Mouse (Mus musculus) heart, embryonic 13.5 days (tissue): Measurements from ENCODE around the gene Oxa1l. TPM values are rescaled to one million over a fixed set of nuclear protein-coding genes. Genes with fewer than 3 reads are reported as not detected.

Experiments used
- ATAC-seq: fragments of 200-750 bp; cut with Nextera tagmentation; 2 replicates; pipeline ENCODE4 v1.8.0; 2017; ENCODE audit warnings: moderate TSS enrichment; ENCODE audit not compliant: insufficient number of reproducible peaks, low FRiP score, low TSS enrichment; ENCODE audit errors: extremely low read depth
- H3K27ac ChIP-seq: fragments of 300-500 bp; sonication (generic); replicated peaks from 2 replicates; pipeline ENCODE4 v1.5.1; 2015; ENCODE audit warnings: moderate library complexity, mild to moderate bottlenecking, inconsistent platforms
- H3K27me3 ChIP-seq: fragments of 300-500 bp; sonication (generic); replicated peaks from 2 replicates; pipeline ENCODE4 v1.6.1; 2015; ENCODE audit warnings: mild to moderate bottlenecking, inconsistent platforms
- H3K36me3 ChIP-seq: fragments of 300-500 bp; sonication (generic); 2 replicates; pipeline ENCODE4 v1.6.1; 2015; ENCODE audit warnings: mild to moderate bottlenecking, inconsistent platforms
- H3K4me1 ChIP-seq: fragments of 300-500 bp; sonication (generic); 2 replicates; pipeline ENCODE4 v1.6.1; 2015; ENCODE audit warnings: inconsistent platforms
- H3K4me2 ChIP-seq: fragments of 300-500 bp; sonication (generic); 2 replicates; pipeline ENCODE4 v1.6.1; 2015; ENCODE audit warnings: inconsistent platforms, mild to moderate bottlenecking, moderate library complexity
- H3K4me3 ChIP-seq: fragments of 300-500 bp; sonication (generic); 2 replicates; pipeline ENCODE4 v1.5.1; 2015; ENCODE audit warnings: moderate library complexity, mild to moderate bottlenecking, inconsistent platforms
- H3K9ac ChIP-seq: fragments of 300-500 bp; sonication (generic); 2 replicates; pipeline ENCODE4 v1.6.1; 2015; ENCODE audit warnings: inconsistent platforms, mild to moderate bottlenecking, moderate library complexity
- H3K9me3 ChIP-seq: fragments of 300-500 bp; sonication (generic); 2 replicates; pipeline ENCODE4 v1.6.1; 2016; ENCODE audit warnings: inconsistent platforms
- WGBS: fragments of 180-500 bp; shearing (Covaris S2); methylation state at CpG from one replicate; pipeline ENCODE4 v1.1.7; 2015; ENCODE audit warnings: mixed read lengths; 5-methylcytosine and 5-hydroxymethylcytosine counted together
- polyA plus RNA-seq: library from polyadenylated mRNA; unstranded; fragments of >200 nt; fragmentation: Nextera tagmentation; extraction: Ambion mirVana; gene quantifications from 2 replicates; pipeline ENCODE4 v1.2.1, GENCODE M21; 2015

Oxa1l gene
- polyA plus RNA-seq, 1 experiment from 2014 or later, result 49.4 TPM

- Histone ChIP-seq H3K4me1 (no peaks in the 10 kb centered on the region), H3K4me2 (no peak overlapping the region), H3K27me3 (no peaks in the 10 kb centered on the region), H3K36me3 (peaks cover 50% of the 10 kb centered on the region), H3K9ac (no peak overlapping the region), H3K4me3 (no peak overlapping the region), H3K9me3 (peaks cover 5% of the 10 kb centered on the region; the same call in 1 of the 2 replicates), H3K27ac (no peak overlapping the region)
- ATAC-seq, result no peak
- WGBS, result 93% methylated on average over 9 of the region's 9 CpGs
Observed at GRCm38 (mm10) chr14:54372923-54373322, 12.3 kb downstream of the Oxa1l start.

DNA sequence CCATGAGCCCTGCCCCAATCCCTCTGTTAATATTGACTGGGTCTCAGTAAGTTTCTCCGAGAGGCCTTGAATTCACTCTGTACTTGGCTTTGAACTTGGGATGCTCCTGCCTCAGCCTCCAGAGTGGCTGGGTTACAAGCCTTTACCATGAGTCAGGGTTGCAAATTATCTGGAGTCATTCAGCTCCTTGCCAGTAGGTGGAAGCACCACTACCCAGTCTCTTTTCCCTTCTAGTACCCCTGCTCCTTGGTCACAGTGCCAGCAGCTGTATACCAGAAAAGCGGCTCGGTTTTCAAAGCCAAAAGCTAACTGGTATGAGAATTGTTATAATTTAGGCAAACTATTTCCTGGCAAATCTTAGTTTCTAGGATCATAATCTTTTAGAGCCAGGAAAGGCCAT, 15.3 kb downstream of the Oxa1l start:
- no peak overlapping the region for H3K9ac ChIP-seq
- H3K4me1 ChIP-seq, result no peaks in the 10 kb centered on the region
- no peak overlapping the region for H3K4me3 ChIP-seq
- H3K36me3 ChIP-seq, result peaks cover 20% of the 10 kb centered on the region
- no peak for ATAC-seq
- peaks cover 5% of the 10 kb centered on the region; the same call in 1 of the 2 replicates for H3K9me3 ChIP-seq
- no peak overlapping the region for H3K27ac ChIP-seq
- WGBS, result 73% methylated on average over 3 of the region's 3 CpGs
- no peaks in the 10 kb centered on the region for H3K27me3 ChIP-seq
- no peak overlapping the region for H3K4me2 ChIP-seq

GRCm38 (mm10) chr14:54377166-54377565, 16.5 kb downstream of the Oxa1l start:
- Histone ChIP-seq H3K9me3 (no peaks in the 10 kb centered on the region), H3K27me3 (no peaks in the 10 kb centered on the region), H3K27ac (no peak overlapping the region), H3K4me1 (no peaks in the 10 kb centered on the region), H3K4me2 (no peak overlapping the region), H3K9ac (no peak overlapping the region), H3K4me3 (no peak overlapping the region), H3K36me3 (peaks cover 10% of the 10 kb centered on the region; the same call in 1 of the 2 replicates)
- ATAC-seq, result no peak
- WGBS, result 61% methylated on average over 6 of the region's 6 CpGs

GRCm38 (mm10) chr14:54379571-54379970, 18.9 kb downstream of the Oxa1l start:
- Histone ChIP-seq H3K4me3 (no peak overlapping the region), H3K4me2 (no peak overlapping the region), H3K27ac (no peak overlapping the region), H3K9me3 (no peaks in the 10 kb centered on the region), H3K4me1 (peaks cover 9% of the 10 kb centered on the region), H3K36me3 (no peaks in the 10 kb centered on the region), H3K27me3 (no peaks in the 10 kb centered on the region), H3K9ac (no peak overlapping the region)
- WGBS, result 79% methylated on average over 13 of the region's 13 CpGs
- ATAC-seq, result no peak

DNA sequence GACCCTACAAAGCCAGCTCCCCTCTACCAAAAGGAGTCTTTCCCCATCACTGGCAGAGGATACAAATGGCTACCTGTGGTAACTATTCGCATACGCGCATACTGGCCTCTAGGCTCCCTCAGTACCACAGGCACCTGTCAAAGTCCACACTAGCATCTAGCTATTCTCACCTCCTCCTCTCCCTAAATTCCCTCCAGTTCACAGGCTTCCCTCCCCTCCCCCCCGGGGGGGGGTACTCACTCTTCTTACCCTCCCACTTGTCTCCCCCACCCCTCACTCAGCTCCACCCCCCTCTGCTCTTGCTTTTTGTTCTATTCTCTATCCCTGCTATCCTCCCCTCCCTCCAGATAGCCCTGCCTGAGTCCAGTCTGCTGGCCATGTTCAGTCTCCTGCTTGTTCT, 20.0 kb downstream of the Oxa1l start:
- H3K36me3 ChIP-seq, result no peaks in the 10 kb centered on the region
- no peak overlapping the region for H3K27ac ChIP-seq
- H3K4me3 ChIP-seq, result no peak overlapping the region
- no peaks in the 10 kb centered on the region for H3K27me3 ChIP-seq
- no peak overlapping the region for H3K4me2 ChIP-seq
- no peak overlapping the region for H3K9ac ChIP-seq
- 81% methylated on average over 4 of the region's 4 CpGs for WGBS
- peaks cover 9% of the 10 kb centered on the region for H3K4me1 ChIP-seq
- ATAC-seq, result no peak
- no peaks in the 10 kb centered on the region for H3K9me3 ChIP-seq

- no peak overlapping the region for H3K9ac ChIP-seq
- no peak for ATAC-seq
- peaks cover 9% of the 10 kb centered on the region for H3K4me1 ChIP-seq
- WGBS, result 74% methylated on average over 10 of the region's 10 CpGs
- no peak overlapping the region for H3K4me3 ChIP-seq
- no peak overlapping the region for H3K4me2 ChIP-seq
- H3K27me3 ChIP-seq, result no peaks in the 10 kb centered on the region
- H3K27ac ChIP-seq, result no peak overlapping the region
- H3K36me3 ChIP-seq, result no peaks in the 10 kb centered on the region
- no peaks in the 10 kb centered on the region for H3K9me3 ChIP-seq
Observed at GRCm38 (mm10) chr14:54381816-54382215, 21.2 kb downstream of the Oxa1l start.

DNA sequence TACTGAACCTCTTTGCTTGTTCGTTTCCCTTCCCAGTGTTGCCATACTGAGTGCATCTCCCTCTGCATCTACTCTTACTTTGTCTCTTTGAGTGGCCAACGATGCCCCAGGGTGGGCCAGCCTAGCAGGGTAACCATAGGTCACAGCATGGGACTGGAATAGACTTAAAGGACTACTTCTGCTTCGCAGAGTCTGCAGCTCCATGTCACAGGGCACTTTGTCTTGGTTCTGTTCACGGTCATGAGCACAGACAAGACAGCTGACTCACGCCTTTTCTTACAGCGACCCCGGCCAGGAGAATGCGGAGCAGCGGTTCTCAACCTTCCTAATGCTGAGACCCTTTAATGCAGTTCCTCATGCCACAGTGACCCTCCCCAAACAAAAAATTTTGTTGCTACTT, 22.0 kb downstream of the Oxa1l start:
- H3K4me2 ChIP-seq, result no peak overlapping the region
- H3K9ac ChIP-seq, result no peak overlapping the region
- 78% methylated on average over 9 of the region's 9 CpGs for WGBS
- no peaks in the 10 kb centered on the region for H3K9me3 ChIP-seq
- no peaks in the 10 kb centered on the region for H3K36me3 ChIP-seq
- no peak overlapping the region for H3K27ac ChIP-seq
- H3K27me3 ChIP-seq, result no peaks in the 10 kb centered on the region
- no peak overlapping the region for H3K4me3 ChIP-seq
- H3K4me1 ChIP-seq, result peaks cover 9% of the 10 kb centered on the region
- no peak for ATAC-seq

GRCm38 (mm10) chr14:54383355-54383771, 22.7 kb downstream of the Oxa1l start:
- Histone ChIP-seq H3K4me3 (no peak overlapping the region), H3K27me3 (no peaks in the 10 kb centered on the region), H3K9ac (no peak overlapping the region), H3K27ac (no peak overlapping the region), H3K4me2 (no peak overlapping the region), H3K9me3 (no peaks in the 10 kb centered on the region), H3K4me1 (peaks cover 9% of the 10 kb centered on the region), H3K36me3 (no peaks in the 10 kb centered on the region)
- 51% methylated on average over 4 of the region's 4 CpGs for WGBS
- ATAC-seq, result no peak

DNA sequence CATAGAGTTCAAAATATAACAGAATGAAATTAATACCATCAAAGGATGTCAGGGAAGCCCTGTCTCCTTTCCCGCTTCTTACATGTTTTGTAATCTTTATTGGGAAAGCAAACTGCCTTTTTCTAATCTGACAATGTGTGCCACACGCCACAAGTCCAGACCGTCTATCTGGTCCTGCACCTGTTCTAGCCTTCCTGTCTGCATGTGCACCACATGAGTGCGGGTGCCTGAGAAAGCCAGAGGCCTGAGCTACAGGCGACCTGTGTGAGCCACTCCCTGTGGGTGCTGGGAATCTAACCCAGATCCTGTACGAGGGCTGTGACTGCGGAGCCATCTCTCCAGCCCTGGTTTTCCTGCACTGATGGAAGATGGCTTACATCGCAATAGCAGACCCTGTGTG, 23.8 kb downstream of the Oxa1l start:
- no peak for ATAC-seq
- H3K36me3 ChIP-seq, result no peaks in the 10 kb centered on the region
- no peak overlapping the region for H3K4me2 ChIP-seq
- no peak overlapping the region for H3K9ac ChIP-seq
- H3K27ac ChIP-seq, result no peak overlapping the region
- no peak overlapping the region for H3K4me3 ChIP-seq
- H3K9me3 ChIP-seq, result no peaks in the 10 kb centered on the region
- 82% methylated on average over 8 of the region's 8 CpGs for WGBS
- no peaks in the 10 kb centered on the region for H3K27me3 ChIP-seq
- H3K4me1 ChIP-seq, result peaks cover 9% of the 10 kb centered on the region

DNA sequence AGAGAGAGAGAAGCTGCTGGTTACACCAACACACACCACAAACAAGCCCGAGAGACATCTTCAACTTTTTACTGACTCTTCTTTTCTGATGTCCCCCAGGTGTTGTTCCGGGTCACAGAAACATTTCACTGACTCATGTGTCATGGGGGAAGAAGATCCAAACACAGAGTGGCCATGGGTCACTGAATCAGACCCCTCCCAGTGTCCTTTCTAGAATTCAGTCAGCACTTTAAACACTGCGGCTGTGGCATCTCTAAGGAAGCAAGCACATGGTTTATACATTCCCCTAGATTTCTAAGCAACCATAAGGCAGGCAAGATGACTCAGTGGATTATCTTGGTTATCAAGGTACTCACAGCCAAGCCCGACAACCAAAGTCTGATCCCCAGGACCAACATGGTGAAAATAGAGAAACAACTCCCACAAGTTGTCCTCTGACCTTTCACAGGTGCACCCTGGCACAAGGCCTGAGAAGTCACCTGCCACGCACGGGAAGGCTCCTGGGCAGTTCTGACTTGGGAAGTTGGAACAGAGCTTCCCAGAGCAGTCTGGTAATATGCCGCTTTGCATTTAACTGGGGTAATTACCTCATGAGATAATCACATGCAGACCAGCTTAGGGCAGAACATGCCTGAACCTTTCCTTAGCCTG, 25.5 kb downstream of the Oxa1l start:
- ATAC-seq, result no peak
- 75% methylated on average over 7 of the region's 7 CpGs for WGBS
- no peak overlapping the region for H3K9ac ChIP-seq

GRCm38 (mm10) chr14:54387546-54387945, 26.9 kb downstream of the Oxa1l start:
- Histone ChIP-seq H3K4me2 (no peak overlapping the region), H3K4me3 (no peak overlapping the region), H3K27me3 (no peaks in the 10 kb centered on the region), H3K9ac (no peak overlapping the region), H3K27ac (no peak overlapping the region), H3K9me3 (no peaks in the 10 kb centered on the region), H3K4me1 (peaks cover 9% of the 10 kb centered on the region), H3K36me3 (no peaks in the 10 kb centered on the region)
- WGBS, result 76% methylated on average over 6 of the region's 6 CpGs
- no peak for ATAC-seq

More for the DNA sequence above, 25.5 kb downstream of the Oxa1l start:
- Histone ChIP-seq H3K4me1 (peaks cover 9% of the 10 kb centered on the region), H3K4me3 (no peak overlapping the region), H3K27me3 (no peaks in the 10 kb centered on the region), H3K4me2 (no peak overlapping the region), H3K9me3 (no peaks in the 10 kb centered on the region), H3K36me3 (no peaks in the 10 kb centered on the region), H3K27ac (no peak overlapping the region)

- no peak for ATAC-seq
- no peaks in the 10 kb centered on the region for H3K9me3 ChIP-seq
- no peak overlapping the region for H3K4me3 ChIP-seq
- no peaks in the 10 kb centered on the region for H3K4me1 ChIP-seq
- no peaks in the 10 kb centered on the region for H3K27me3 ChIP-seq
- no peak overlapping the region for H3K9ac ChIP-seq
- H3K4me2 ChIP-seq, result no peak overlapping the region
- no peak overlapping the region for H3K27ac ChIP-seq
- WGBS, result 66% methylated on average over 6 of the region's 6 CpGs
- peaks cover 6% of the 10 kb centered on the region for H3K36me3 ChIP-seq
Observed at GRCm38 (mm10) chr14:54390843-54391242, 30.2 kb downstream of the Oxa1l start.
